Mouse (Mus musculus): ENCODE results near the gene Stra8. TPM values are rescaled to one million over a fixed set of nuclear protein-coding genes. Genes with fewer than 3 reads are reported as not detected.

Stra8 gene
- polyA plus RNA-seq, 1 experiment from 2014 or later: not detected

Other genes with a start within 250 kb of the Stra8 start
- gene Agbl3, start 139.7 kb upstream of the Stra8 start, polyA plus RNA-seq (2015; fragmentation: Nextera tagmentation; extraction: Ambion mirVana): 4.0 and 4.7 TPM in 2 replicates
- 1.7 and 1.8 TPM in 2 replicates for gene Tmem140, start 57.0 kb upstream of the Stra8 start, polyA plus RNA-seq (2015; fragmentation: Nextera tagmentation; extraction: Ambion mirVana)
- gene Cyren, start 42.1 kb upstream of the Stra8 start, polyA plus RNA-seq (2015; fragmentation: Nextera tagmentation; extraction: Ambion mirVana): 11.0 and 11.3 TPM in 2 replicates
- gene Wdr91, start 9.3 kb upstream of the Stra8 start, polyA plus RNA-seq (2015; fragmentation: Nextera tagmentation; extraction: Ambion mirVana): 7.1 and 8.4 TPM in 2 replicates
- gene Slc23a4, start 68.2 kb downstream of the Stra8 start, polyA plus RNA-seq (2015; fragmentation: Nextera tagmentation; extraction: Ambion mirVana): 8.4 and 9.5 TPM in 2 replicates
- gene Cnot4, start 213.6 kb downstream of the Stra8 start, polyA plus RNA-seq (2015; fragmentation: Nextera tagmentation; extraction: Ambion mirVana): 21.4 and 24.7 TPM in 2 replicates

Data from intestine, embryonic 15.5 days (tissue).